Mouse (Mus musculus): ENCODE data around the gene Pigu. TPM values are rescaled to one million over a fixed set of nuclear protein-coding genes. Genes with fewer than 3 reads are reported as not detected.

Gene Pigu
- polyA plus RNA-seq, 1 experiment from 2014 or later: 15.3 TPM

DNA sequence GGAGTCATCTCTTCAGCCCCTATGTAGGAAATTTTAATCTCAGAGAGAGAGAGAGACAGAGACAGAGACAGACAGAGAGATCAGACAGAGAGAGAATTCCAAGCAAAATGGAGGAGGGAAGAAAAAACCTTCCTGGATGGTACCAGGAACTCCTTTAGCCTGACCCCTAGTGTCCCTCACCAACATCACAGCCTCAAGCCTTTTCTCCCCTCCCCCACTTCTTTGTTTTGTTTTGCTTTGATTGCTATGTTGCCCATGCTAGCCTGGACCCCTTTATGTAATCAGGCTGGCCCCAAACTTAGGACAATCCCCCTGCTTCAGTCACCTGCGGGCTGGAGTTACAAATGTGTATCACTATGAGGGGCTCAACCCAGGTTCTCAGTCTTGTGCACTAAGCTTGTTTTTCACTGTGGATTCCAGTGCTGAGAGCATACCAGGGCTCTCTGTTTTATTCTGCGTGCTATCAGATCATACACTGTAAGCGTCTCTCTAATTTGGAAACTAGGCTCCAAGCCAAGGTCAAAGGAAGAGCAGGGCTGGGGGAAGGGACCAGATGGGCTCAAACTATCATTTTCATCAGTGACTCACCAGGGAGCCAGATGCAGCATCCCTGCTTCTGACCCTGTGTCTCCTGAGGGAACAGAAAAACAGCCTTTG lies 48.2 kb downstream of the Pigu start:
- H3K27me3 ChIP-seq (ENCODE audit: insufficient read depth, low read length): no peaks in the 10 kb centered on the region
- H3K4me2 ChIP-seq (ENCODE audit: low read depth, low read length): no peak overlapping the region
- H3K36me3 ChIP-seq (replicated peaks; ENCODE audit: insufficient read depth, low read length): peaks cover 18% of the 10 kb centered on the region
- no peak overlapping the region for H3K9ac ChIP-seq (replicated peaks)
- no peaks in the 10 kb centered on the region for H3K9me3 ChIP-seq (ENCODE audit: low read length)
- 63% methylated on average over 3 of the region's 3 CpGs for WGBS (ENCODE audit: insufficient replicate concordance)
- no peaks in the 10 kb centered on the region for H3K4me1 ChIP-seq (ENCODE audit: insufficient read depth)
- peak; percentile 49 for TF ChIP-seq CTCF (IDR thresholded peaks at IDR 0.05; ENCODE audit: low read depth)
- TF ChIP-seq EP300 (IDR thresholded peaks at IDR 0.05; ENCODE audit: low read depth): no peak
- peak; percentile 35; the same call in 1 of the 2 replicates for ATAC-seq
- no peak overlapping the region for H3K4me3 ChIP-seq (ENCODE audit: low read depth, low read length)
- DNase-seq: no peak
- no peak overlapping the region for H3K27ac ChIP-seq (ENCODE audit: low read depth)

- H3K9me3 ChIP-seq (ENCODE audit: low read length): no peaks in the 10 kb centered on the region
- 0 out of 2 replicates have a peak, but pooled peaks cover 2% of the 10 kb centered on the region for H3K4me1 ChIP-seq (ENCODE audit: insufficient read depth)
- no peak overlapping the region for H3K4me3 ChIP-seq (ENCODE audit: low read depth, low read length)
- DNase-seq: no peak
- H3K36me3 ChIP-seq (replicated peaks; ENCODE audit: insufficient read depth, low read length): peaks cover 30% of the 10 kb centered on the region
- no peak overlapping the region for H3K4me2 ChIP-seq (ENCODE audit: low read depth, low read length)
- no peak for ATAC-seq
- no peaks in the 10 kb centered on the region for H3K27me3 ChIP-seq (ENCODE audit: insufficient read depth, low read length)
- no peak for TF ChIP-seq CTCF (IDR thresholded peaks at IDR 0.05; ENCODE audit: low read depth)
- TF ChIP-seq EP300 (IDR thresholded peaks at IDR 0.05; ENCODE audit: low read depth): no peak
- H3K27ac ChIP-seq (ENCODE audit: low read depth): no peak overlapping the region
- H3K9ac ChIP-seq (replicated peaks): no peak overlapping the region
- 61% methylated on average over 4 of the region's 4 CpGs for WGBS (ENCODE audit: insufficient replicate concordance)
These were observed 57.7 kb downstream of the Pigu start for GRCm38 (mm10) chr2:155299563-155299962.

GRCm38 (mm10) chr2:155295453-155295852 lies 61.8 kb downstream of the Pigu start:
- DNase-seq (no peak), ATAC-seq (no peak)
- no peak overlapping the region for H3K4me2 ChIP-seq (ENCODE audit: low read depth, low read length)
- no peak for TF ChIP-seq EP300 (IDR thresholded peaks at IDR 0.05; ENCODE audit: low read depth)
- TF ChIP-seq CTCF (IDR thresholded peaks at IDR 0.05; ENCODE audit: low read depth): no peak
- H3K4me1 ChIP-seq (ENCODE audit: insufficient read depth): no peaks in the 10 kb centered on the region
- no peak overlapping the region for H3K4me3 ChIP-seq (ENCODE audit: low read depth, low read length)
- no peaks in the 10 kb centered on the region for H3K9me3 ChIP-seq (ENCODE audit: low read length)
- H3K36me3 ChIP-seq (replicated peaks; ENCODE audit: insufficient read depth, low read length): peaks cover 44% of the 10 kb centered on the region
- H3K9ac ChIP-seq (replicated peaks): no peak overlapping the region
- no peak overlapping the region for H3K27ac ChIP-seq (ENCODE audit: low read depth)
- H3K27me3 ChIP-seq (ENCODE audit: insufficient read depth, low read length): no peaks in the 10 kb centered on the region
- WGBS (ENCODE audit: insufficient replicate concordance): 80% methylated on average over 6 of the region's 6 CpGs

- DNase-seq (no peak), ATAC-seq (no peak)
- TF ChIP-seq EP300 (IDR thresholded peaks at IDR 0.05; ENCODE audit: low read depth) (no peak), CTCF (IDR thresholded peaks at IDR 0.05; ENCODE audit: low read depth) (no peak)
- no peak overlapping the region for H3K27ac ChIP-seq (ENCODE audit: low read depth)
- H3K9me3 ChIP-seq (ENCODE audit: low read length): no peaks in the 10 kb centered on the region
- 69% methylated on average over 4 of the region's 4 CpGs for WGBS (ENCODE audit: insufficient replicate concordance)
- no peak overlapping the region for H3K4me2 ChIP-seq (ENCODE audit: low read depth, low read length)
- H3K36me3 ChIP-seq (replicated peaks; ENCODE audit: insufficient read depth, low read length): peaks cover 52% of the 10 kb centered on the region
- H3K4me1 ChIP-seq (ENCODE audit: insufficient read depth): no peaks in the 10 kb centered on the region
- no peak overlapping the region for H3K4me3 ChIP-seq (ENCODE audit: low read depth, low read length)
- no peaks in the 10 kb centered on the region for H3K27me3 ChIP-seq (ENCODE audit: insufficient read depth, low read length)
- no peak overlapping the region for H3K9ac ChIP-seq (replicated peaks)
These were observed 63.3 kb downstream of the Pigu start for GRCm38 (mm10) chr2:155293946-155294345.

DNA sequence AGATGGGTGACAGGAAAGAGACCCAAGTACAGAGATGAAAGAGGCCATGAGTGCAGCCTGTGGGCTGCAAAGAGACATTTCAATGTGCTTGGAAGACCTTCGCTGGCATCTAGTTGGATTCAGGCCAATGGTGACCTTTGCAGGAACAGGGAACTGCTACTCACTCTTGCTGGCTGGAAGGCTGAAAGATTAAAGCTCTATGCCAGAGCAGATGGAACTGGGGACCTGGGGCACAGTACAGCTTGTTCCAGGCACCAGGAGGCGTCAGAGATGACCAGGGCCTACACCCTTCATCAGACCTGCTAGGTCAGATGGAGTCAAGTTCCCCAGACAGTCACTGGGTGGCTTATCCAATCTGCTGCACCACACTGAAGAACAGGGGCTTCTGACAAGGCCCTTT lies 63.8 kb downstream of the Pigu start:
- ATAC-seq (no peak), DNase-seq (no peak)
- H3K4me1 ChIP-seq (ENCODE audit: insufficient read depth): no peaks in the 10 kb centered on the region
- H3K36me3 ChIP-seq (replicated peaks; ENCODE audit: insufficient read depth, low read length): peaks cover 52% of the 10 kb centered on the region
- no peak overlapping the region for H3K9ac ChIP-seq (replicated peaks)
- H3K9me3 ChIP-seq (ENCODE audit: low read length): no peaks in the 10 kb centered on the region
- H3K27ac ChIP-seq (ENCODE audit: low read depth): no peak overlapping the region
- H3K4me3 ChIP-seq (ENCODE audit: low read depth, low read length): no peak overlapping the region
- no peak for TF ChIP-seq CTCF (IDR thresholded peaks at IDR 0.05; ENCODE audit: low read depth)
- no peak for TF ChIP-seq EP300 (IDR thresholded peaks at IDR 0.05; ENCODE audit: low read depth)
- H3K27me3 ChIP-seq (ENCODE audit: insufficient read depth, low read length): no peaks in the 10 kb centered on the region
- no peak overlapping the region for H3K4me2 ChIP-seq (ENCODE audit: low read depth, low read length)
- WGBS (ENCODE audit: insufficient replicate concordance): 80% methylated on average over 2 of the region's 2 CpGs

DNA sequence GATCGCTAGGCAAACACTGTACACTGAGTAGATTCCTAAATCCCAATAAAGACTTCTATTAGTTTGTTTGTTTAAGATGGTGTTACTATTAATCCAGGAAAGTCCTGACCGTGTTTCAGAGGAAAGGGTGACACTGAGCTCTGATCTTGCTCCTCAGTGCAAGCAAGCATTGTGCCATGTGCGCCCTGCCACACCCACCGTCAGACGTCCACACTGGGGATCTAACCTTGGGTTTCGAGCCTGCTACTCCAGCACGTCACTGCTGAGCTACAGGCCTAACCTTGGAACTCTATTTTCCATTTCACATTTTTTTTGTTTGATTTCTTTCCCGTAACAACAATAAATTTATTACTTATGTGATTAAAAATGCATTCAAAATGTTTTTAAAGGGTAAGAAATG lies 67.2 kb downstream of the Pigu start:
- no peaks in the 10 kb centered on the region for H3K4me1 ChIP-seq (ENCODE audit: insufficient read depth)
- no peak overlapping the region for H3K27ac ChIP-seq (ENCODE audit: low read depth)
- WGBS (ENCODE audit: insufficient replicate concordance): 88% methylated on average over 8 of the region's 8 CpGs
- no peaks in the 10 kb centered on the region for H3K27me3 ChIP-seq (ENCODE audit: insufficient read depth, low read length)
- no peaks in the 10 kb centered on the region for H3K9me3 ChIP-seq (ENCODE audit: low read length)
- ATAC-seq (no peak), DNase-seq (no peak)
- peaks cover 25% of the 10 kb centered on the region for H3K36me3 ChIP-seq (replicated peaks; ENCODE audit: insufficient read depth, low read length)
- no peak for TF ChIP-seq CTCF (IDR thresholded peaks at IDR 0.05; ENCODE audit: low read depth)
- TF ChIP-seq EP300 (IDR thresholded peaks at IDR 0.05; ENCODE audit: low read depth): no peak
- no peak overlapping the region for H3K9ac ChIP-seq (replicated peaks)
- H3K4me3 ChIP-seq (ENCODE audit: low read depth, low read length): no peak overlapping the region
- no peak overlapping the region for H3K4me2 ChIP-seq (ENCODE audit: low read depth, low read length)

Measured in liver, postnatal 0 days (tissue).